ENCODE assay signal across 9 mouse cellular contexts in the genomic region with DNA sequence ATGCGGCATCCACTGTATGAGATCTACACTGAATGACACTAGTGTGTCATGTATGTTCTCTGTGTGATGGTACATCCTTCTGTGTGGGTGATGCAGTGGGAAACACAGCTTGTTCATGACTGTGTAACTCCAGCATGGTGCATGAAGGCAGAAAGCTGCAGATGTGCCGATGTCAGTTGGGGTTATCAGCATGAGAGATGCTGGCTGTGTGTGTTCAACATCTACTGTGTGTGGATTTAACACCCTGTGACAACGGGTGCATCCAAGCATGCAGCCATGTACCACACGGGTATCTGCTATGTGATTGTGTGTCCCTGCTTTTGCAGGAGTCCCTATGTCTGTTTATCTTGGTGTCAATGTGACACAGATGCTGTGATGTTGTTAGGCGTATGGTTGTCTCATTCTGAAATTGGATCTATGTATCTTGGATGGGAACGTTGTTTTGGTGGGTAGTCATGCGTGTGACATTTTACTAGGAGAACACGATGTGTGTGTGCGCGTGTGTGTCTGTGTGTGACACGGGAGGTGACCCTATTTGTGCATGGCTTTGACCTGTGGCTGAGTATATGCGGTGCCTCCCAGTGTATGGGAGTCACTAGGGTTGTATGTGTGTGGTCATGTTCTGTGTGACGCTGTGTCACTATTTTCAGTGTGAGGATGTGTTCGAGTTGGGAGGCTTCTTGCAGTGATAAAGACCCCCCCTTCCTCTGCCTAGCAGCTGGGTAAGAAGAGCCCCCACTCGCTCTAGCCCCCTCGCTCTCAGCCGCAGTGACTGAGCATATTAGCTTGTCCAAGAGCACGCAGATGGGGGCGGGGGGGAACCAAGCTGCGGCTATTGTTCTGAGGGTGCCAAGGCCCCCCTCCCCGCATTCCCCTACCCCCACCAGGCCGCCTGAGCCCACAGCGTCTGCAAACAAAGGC. TPM values are rescaled to one million over a fixed set of nuclear protein-coding genes. Genes with fewer than 3 reads are reported as not detected.
DNase-seq lines count a peak whose midpoint lies in the region; ATAC-seq and TF ChIP-seq lines count a peak whose summit lies in the region.
"Had no signal": no experiment of that assay in that cellular context is flagged by ENCODE, and none has a peak within 500 bp of the region (broad histone marks: within the 10 kb centered on the region; RNA-seq: fewer than 3 reads in every experiment).

No protein-coding gene starts in this region.

- H3K4me2 ChIP-seq in liver, embryonic 13.5 days: peak overlapping the region; percentile 72
- peak overlapping the region; percentile 65 for H3K4me2 ChIP-seq in stomach, embryonic 16.5 days (ENCODE audit: low read depth, low read length)

- peaks cover 17% of the 10 kb centered on the region for H3K4me1 ChIP-seq in cerebellum, adult 2 months (ENCODE audit: control insufficient read depth, insufficient read depth, low read length)
- peaks cover 36% of the 10 kb centered on the region for H3K4me1 ChIP-seq in liver, embryonic 13.5 days (replicated peaks)
- H3K4me1 ChIP-seq in stomach, embryonic 16.5 days (ENCODE audit: control insufficient read depth, insufficient read depth, low read length): peaks cover 4% of the 10 kb centered on the region; the same call in 1 of the 2 replicates

- no peak for TF ChIP-seq CTCF in cerebellum, adult 2 months (IDR thresholded peaks at IDR 0.05; ENCODE audit: borderline replicate concordance, insufficient read depth, low read depth, low read length)

- H3K27ac ChIP-seq in cerebellum, adult 2 months (ENCODE audit: insufficient read depth, low read length): peak overlapping the region; percentile 93
- H3K27ac ChIP-seq in liver, embryonic 13.5 days: no peak overlapping the region
- H3K27ac ChIP-seq in stomach, embryonic 16.5 days (ENCODE audit: low read length): no peak overlapping the region

- ATAC-seq in liver, embryonic 13.5 days (ENCODE audit: low read depth): no peak
- peak; percentile 34 for ATAC-seq in stomach, embryonic 16.5 days (ENCODE audit: insufficient read depth, low FRiP score)

- H3K27me3 ChIP-seq in cerebellum, adult 2 months (ENCODE audit: control insufficient read depth, insufficient read depth, low read length): no peaks in the 10 kb centered on the region
- H3K27me3 ChIP-seq in liver, embryonic 13.5 days: peaks cover 98% of the 10 kb centered on the region
- H3K27me3 ChIP-seq in stomach, embryonic 16.5 days (ENCODE audit: control insufficient read depth, insufficient read depth, low read length): peaks cover 45% of the 10 kb centered on the region

- peak overlapping the region; percentile 47 for H3K9ac ChIP-seq in liver, embryonic 13.5 days
- H3K9ac ChIP-seq in stomach, embryonic 16.5 days (ENCODE audit: low read length): no peak overlapping the region

- H3K4me3 ChIP-seq in cerebellum, adult 2 months (replicated peaks; ENCODE audit: insufficient read depth, low read depth, low read length): peak overlapping the region; percentile 95
- H3K4me3 ChIP-seq in liver, embryonic 13.5 days (replicated peaks): peak overlapping the region; percentile 53
- H3K4me3 ChIP-seq in stomach, embryonic 16.5 days (replicated peaks; ENCODE audit: low read length): peak overlapping the region; percentile 44

- WGBS in cerebellum, adult 2 months: 8% methylated on average over 23 of the region's 23 CpGs
- 19% methylated on average over 23 of the region's 23 CpGs for WGBS in liver, embryonic 13.5 days (ENCODE audit: insufficient replicate concordance)
- WGBS in stomach, embryonic 16.5 days: 22% methylated on average over 23 of the region's 23 CpGs

- intact Hi-C loops in left cerebral cortex, postnatal 36 days (cut with DNase I): no loop called here

- H3K36me3 ChIP-seq in liver, embryonic 13.5 days: no peaks in the 10 kb centered on the region
- no peaks in the 10 kb centered on the region for H3K36me3 ChIP-seq in stomach, embryonic 16.5 days (ENCODE audit: control insufficient read depth, insufficient read depth, low read length)

- no peaks in the 10 kb centered on the region for H3K9me3 ChIP-seq in liver, embryonic 13.5 days (replicated peaks)
- H3K9me3 ChIP-seq in stomach, embryonic 16.5 days (replicated peaks; ENCODE audit: control insufficient read depth, low read length): no peaks in the 10 kb centered on the region

- peak; percentile 41 to 53 for DNase-seq in cerebellum, adult 2 months
- no peak for DNase-seq in cerebellum, postnatal 4 days (ENCODE audit: low spot score in 2 of 2)
- DNase-seq in right cerebral cortex, postnatal 10 days (ENCODE audit: low spot score in 2 of 2): peak; percentile 59 to 61
- no peak for DNase-seq in right cerebral cortex, postnatal 14 days
- DNase-seq in liver, embryonic 13.5 days: no peak
- no peak for DNase-seq in gastrocnemius, adult 8-10 months (ENCODE audit: low spot score in 2 of 2)
- no peak for DNase-seq in left cerebral cortex, postnatal 36 days (ENCODE audit: low spot score in 2 of 2)

- no peak for TF ChIP-seq POLR2A in cerebellum, adult 2 months (IDR thresholded peaks at IDR 0.05; ENCODE audit: borderline replicate concordance, insufficient read depth, low read length)

RNA-seq across cellular contexts. Expression of gene Mast1, which starts 0.9 kb away (rescaled TPM):
- 115 and 129 TPM in 2 replicates for polyA plus RNA-seq in cerebellum, adult 2 months (2012; rRNA removed)
- polyA plus RNA-seq in liver, embryonic 13.5 days (2015; fragmentation: Nextera tagmentation; extraction: Ambion mirVana): 0.12 and 0.13 TPM in 2 replicates
- 1.4 and 1.6 TPM in 2 replicates for polyA plus RNA-seq in stomach, embryonic 16.5 days (2015; fragmentation: Nextera tagmentation; extraction: Ambion mirVana)
- under 1 TPM in 1 of 4 experiments, not detected in 3; 0.07 TPM for total RNA-seq in gastrocnemius, adult 8-10 months (2022)
- total RNA-seq in left cerebral cortex, postnatal 36 days (2021): 10 to 100 TPM; 85.9 to 94.2 TPM

RNA-seq across cellular contexts. Expression of gene Rtbdn, which starts 10.5 kb away (rescaled TPM):
- 6.8 and 7.9 TPM in 2 replicates for polyA plus RNA-seq in cerebellum, adult 2 months (2012; rRNA removed)
- polyA plus RNA-seq in liver, embryonic 13.5 days (2015; fragmentation: Nextera tagmentation; extraction: Ambion mirVana): 0.33 and 0.56 TPM in 2 replicates
- polyA plus RNA-seq in stomach, embryonic 16.5 days (2015; fragmentation: Nextera tagmentation; extraction: Ambion mirVana): 0.19 and 0.28 TPM in 2 replicates
- total RNA-seq in gastrocnemius, adult 8-10 months (2022): not detected
- 1 to 10 TPM in 1 of 2 experiments, under 1 TPM in 1; 0.84 to 1.7 TPM for total RNA-seq in left cerebral cortex, postnatal 36 days (2021)

RNA-seq across cellular contexts. Expression of gene Dnase2a, which starts 27.9 kb away (rescaled TPM):
- polyA plus RNA-seq in cerebellum, adult 2 months (2012; rRNA removed): 9.1 and 10.5 TPM in 2 replicates
- polyA plus RNA-seq in liver, embryonic 13.5 days (2015; fragmentation: Nextera tagmentation; extraction: Ambion mirVana): 9.3 and 10.4 TPM in 2 replicates
- polyA plus RNA-seq in stomach, embryonic 16.5 days (2015; fragmentation: Nextera tagmentation; extraction: Ambion mirVana): 14.0 and 14.4 TPM in 2 replicates
- total RNA-seq in gastrocnemius, adult 8-10 months (2022): 1 to 10 TPM; 3.7 to 8.0 (median 6.1) TPM
- 1 to 10 TPM; 3.1 to 4.1 TPM for total RNA-seq in left cerebral cortex, postnatal 36 days (2021)

RNA-seq across cellular contexts. Expression of gene Gm49661, which starts 32.9 kb away (rescaled TPM):
- polyA plus RNA-seq in cerebellum, adult 2 months (2012; rRNA removed): not detected in 2 replicates
- not detected in 2 replicates for polyA plus RNA-seq in liver, embryonic 13.5 days (2015; fragmentation: Nextera tagmentation; extraction: Ambion mirVana)
- not detected in 2 replicates for polyA plus RNA-seq in stomach, embryonic 16.5 days (2015; fragmentation: Nextera tagmentation; extraction: Ambion mirVana)
- total RNA-seq in gastrocnemius, adult 8-10 months (2022): 1 to 10 TPM in 1 of 4 experiments, not detected in 3; 1.1 TPM
- total RNA-seq in left cerebral cortex, postnatal 36 days (2021): 1 to 10 TPM in 1 of 2 experiments, not detected in 1; 1.6 TPM
- total RNA-seq: layer of hippocampus, postnatal 25 days had no signal

RNA-seq across cellular contexts. Expression of gene Prdx2, which starts 33.1 kb away (rescaled TPM):
- 345 and 351 TPM in 2 replicates for polyA plus RNA-seq in cerebellum, adult 2 months (2012; rRNA removed)
- 1,982 and 2,114 TPM in 2 replicates for polyA plus RNA-seq in liver, embryonic 13.5 days (2015; fragmentation: Nextera tagmentation; extraction: Ambion mirVana)
- polyA plus RNA-seq in stomach, embryonic 16.5 days (2015; fragmentation: Nextera tagmentation; extraction: Ambion mirVana): 584 and 593 TPM in 2 replicates
- total RNA-seq in gastrocnemius, adult 8-10 months (2022): 100 to 1,000 TPM; 173 to 193 (median 187) TPM
- 100 to 1,000 TPM; 324 to 340 TPM for total RNA-seq in left cerebral cortex, postnatal 36 days (2021)

Comparison
In these comparisons a context has a peak if more than half of its experiments do, and no peak if none do; other contexts are left out.
1. DNase-seq: peak in cerebellum, adult 2 months (2 of 2) and right cerebral cortex, postnatal 10 days (2 of 2); none in cerebellum, postnatal 4 days (0 of 2), right cerebral cortex, postnatal 14 days (single experiment), liver, embryonic 13.5 days (single experiment), gastrocnemius, adult 8-10 months (0 of 2) and left cerebral cortex, postnatal 36 days (0 of 2).
2. H3K4me3 ChIP-seq: peak in every context shown above with its lines; median percentile 95 in cerebellum, adult 2 months; 53 in liver, embryonic 13.5 days; 44 in stomach, embryonic 16.5 days.
3. RNA of gene Mast1, which starts 0.9 kb away (polyA plus RNA-seq): 115 to 129 TPM in cerebellum, adult 2 months; 1.4 to 1.6 TPM in stomach, embryonic 16.5 days and 0.12 to 0.13 TPM in liver, embryonic 13.5 days; every median in the first group is over 10 times any median in the second.